Mouse (Mus musculus) intestine, postnatal 0 days (tissue): ENCODE measurements around the gene Hipk1. TPM values are rescaled to one million over a fixed set of nuclear protein-coding genes. Genes with fewer than 3 reads are reported as not detected.
A peak's percentile ranks its signal among the peaks of the same experiment; 100 is the strongest.

ENCODE experiments used
- ATAC-seq: fragments of 200-750 bp; cut with Nextera tagmentation; 2 replicates; pipeline ENCODE4 v1.8.0; 2017; ENCODE audit warnings: mild to moderate bottlenecking, moderate TSS enrichment, moderate library complexity
- H3K27ac ChIP-seq: fragments of 300-500 bp; sonication (generic); 2 replicates; pipeline ENCODE4 v1.5.1; 2014; ENCODE audit warnings: mild to moderate bottlenecking, low read depth, low read length, moderate library complexity
- H3K27me3 ChIP-seq: fragments of 300-500 bp; sonication (generic); replicated peaks from 2 replicates; pipeline ENCODE4 v1.6.1; 2014; ENCODE audit warnings: low read length, mixed read lengths; ENCODE audit not compliant: control insufficient read depth, insufficient read depth
- H3K36me3 ChIP-seq: fragments of 300-500 bp; sonication (generic); 2 replicates; pipeline ENCODE4 v1.6.1; 2014; ENCODE audit warnings: mild to moderate bottlenecking, moderate library complexity; ENCODE audit not compliant: control insufficient read depth, insufficient read depth
- H3K4me1 ChIP-seq: fragments of 300-500 bp; sonication (generic); replicated peaks from 2 replicates; pipeline ENCODE4 v1.6.1; 2014; ENCODE audit warnings: antibody characterized with exemption, low read length, mixed read lengths; ENCODE audit not compliant: control insufficient read depth, insufficient read depth
- H3K4me2 ChIP-seq: fragments of 300-500 bp; sonication (generic); replicated peaks from 2 replicates; pipeline ENCODE4 v1.6.1; 2014; ENCODE audit warnings: low read depth, mild to moderate bottlenecking, moderate library complexity
- H3K4me3 ChIP-seq: fragments of 300-500 bp; sonication (generic); 2 replicates; pipeline ENCODE4 v1.5.1; 2014; ENCODE audit warnings: low read depth, low read length
- H3K9ac ChIP-seq: fragments of 300-500 bp; sonication (generic); 2 replicates; pipeline ENCODE4 v1.6.1; 2014; ENCODE audit warnings: mild to moderate bottlenecking, low read depth, low read length
- H3K9me3 ChIP-seq: fragments of 300-500 bp; sonication (generic); 2 replicates; pipeline ENCODE4 v1.6.1; 2016; ENCODE audit warnings: mixed run types; ENCODE audit not compliant: control insufficient read depth
- CTCF ChIP-seq: sonication (generic); IDR thresholded peaks from 2 replicates; pipeline ENCODE4 v1.5.1; 2016; ENCODE audit warnings: low read depth, mild to moderate bottlenecking, control low read depth, antibody characterized with exemption, moderate library complexity
- WGBS: fragments of 180-500 bp; shearing (Covaris S2); extraction: QIAGEN DNeasy Blood & Tissue Kit; methylation state at CpG from one replicate; pipeline ENCODE4 v1.1.7; 2014; 5-methylcytosine and 5-hydroxymethylcytosine counted together
- polyA plus RNA-seq: library from polyadenylated mRNA; unstranded; fragments of >200 nt; fragmentation: Nextera tagmentation; extraction: Ambion mirVana; gene quantifications from 2 replicates; pipeline ENCODE4 v1.2.1, GENCODE M21; 2015

The Hipk1 gene
- polyA plus RNA-seq, 1 experiment from 2014 or later = 6.6 TPM

GRCm38 (mm10) chr3:103724137-103724536 lies 67.2 kb downstream of the Hipk1 start:
- peak; percentile 42 for TF ChIP-seq CTCF
- H3K27me3 ChIP-seq = no peaks in the 10 kb centered on the region
- H3K36me3 ChIP-seq = no peaks in the 10 kb centered on the region
- ATAC-seq = no peak
- H3K4me3 ChIP-seq = no peak overlapping the region
- no peaks in the 10 kb centered on the region for H3K4me1 ChIP-seq
- H3K9ac ChIP-seq = no peak overlapping the region
- H3K9me3 ChIP-seq = no peaks in the 10 kb centered on the region
- H3K4me2 ChIP-seq = no peak overlapping the region
- 52% methylated on average over 3 of the region's 3 CpGs for WGBS
- no peak overlapping the region for H3K27ac ChIP-seq

GRCm38 (mm10) chr3:103718728-103719127 lies 72.6 kb downstream of the Hipk1 start:
- no peak for ATAC-seq
- Histone ChIP-seq H3K4me1 (no peaks in the 10 kb centered on the region), H3K9me3 (no peaks in the 10 kb centered on the region), H3K4me3 (no peak overlapping the region), H3K36me3 (no peaks in the 10 kb centered on the region), H3K27ac (no peak overlapping the region), H3K27me3 (no peaks in the 10 kb centered on the region), H3K4me2 (no peak overlapping the region), H3K9ac (no peak overlapping the region)
- TF ChIP-seq CTCF = no peak
- 91% methylated on average over 4 of the region's 4 CpGs for WGBS

DNA sequence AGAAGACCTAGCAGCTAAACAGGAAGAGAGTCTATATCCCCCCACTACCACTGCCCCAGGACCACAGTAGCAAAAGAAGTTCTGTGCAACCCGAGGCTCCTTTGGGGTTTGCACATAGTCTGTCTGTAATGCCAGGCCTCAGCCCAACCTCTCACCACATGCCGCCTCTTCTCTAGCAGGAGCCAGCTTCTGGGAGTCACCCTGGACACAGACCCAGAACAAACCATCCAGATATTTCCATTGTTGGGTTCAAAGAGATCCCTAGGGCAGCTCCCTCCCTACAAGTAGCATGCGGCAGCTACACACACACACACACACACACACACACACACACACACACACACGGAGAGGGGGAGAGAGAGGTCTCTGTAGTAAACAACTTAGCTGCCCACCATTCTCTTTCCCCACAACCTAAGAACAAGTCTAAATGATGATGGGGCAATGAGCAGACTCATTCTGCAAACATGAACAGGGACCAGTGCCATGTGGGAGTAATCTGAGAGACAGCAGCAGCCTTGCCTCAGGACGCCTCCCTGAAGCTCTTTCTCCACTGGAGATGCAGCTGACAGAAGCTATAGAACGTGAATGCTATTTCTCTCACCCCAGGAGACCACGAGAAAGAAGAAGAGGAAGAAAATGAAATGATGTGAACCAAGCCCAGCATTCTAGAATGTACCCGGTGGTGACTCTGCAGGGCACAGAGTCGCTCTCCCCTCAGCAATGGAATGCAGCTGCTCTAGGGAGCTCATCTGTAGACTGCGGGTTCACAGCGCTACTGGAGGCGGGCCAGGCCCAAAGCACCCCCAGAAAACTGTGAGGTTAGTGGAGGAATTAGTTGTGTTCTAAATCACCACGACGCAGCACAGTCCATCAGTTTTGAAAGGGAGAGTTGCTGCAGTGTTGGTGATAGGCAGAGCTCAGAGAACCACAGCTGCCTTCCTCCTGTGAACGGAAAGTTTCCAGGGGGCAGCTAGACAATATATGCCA lies 74.3 kb downstream of the Hipk1 start:
- no peak for ATAC-seq

GRCm38 (mm10) chr3:103715762-103716693 lies 75.3 kb downstream of the Hipk1 start:
- no peaks in the 10 kb centered on the region for H3K27me3 ChIP-seq
- no peaks in the 10 kb centered on the region for H3K36me3 ChIP-seq
- WGBS = 55% methylated on average over 11 of the region's 11 CpGs
- H3K4me3 ChIP-seq = no peak overlapping the region
- H3K4me2 ChIP-seq = no peak overlapping the region
- H3K9me3 ChIP-seq = no peaks in the 10 kb centered on the region
- no peak overlapping the region for H3K27ac ChIP-seq
- ATAC-seq = no peak
- no peaks in the 10 kb centered on the region for H3K4me1 ChIP-seq
- H3K9ac ChIP-seq = no peak overlapping the region
- TF ChIP-seq CTCF = no peak

More for the DNA sequence above, 74.3 kb downstream of the Hipk1 start:
- no peak for TF ChIP-seq CTCF
- no peaks in the 10 kb centered on the region for H3K4me1 ChIP-seq
- no peak overlapping the region for H3K9ac ChIP-seq
- H3K4me3 ChIP-seq = no peak overlapping the region
- 53% methylated on average over 15 of the region's 15 CpGs for WGBS
- no peak overlapping the region for H3K27ac ChIP-seq
- no peaks in the 10 kb centered on the region for H3K27me3 ChIP-seq
- no peaks in the 10 kb centered on the region for H3K9me3 ChIP-seq
- no peak overlapping the region for H3K4me2 ChIP-seq
- H3K36me3 ChIP-seq = no peaks in the 10 kb centered on the region

- no peaks in the 10 kb centered on the region for H3K36me3 ChIP-seq
- no peaks in the 10 kb centered on the region for H3K4me1 ChIP-seq
- H3K4me2 ChIP-seq = no peak overlapping the region
- WGBS = 78% methylated on average over 8 of the region's 8 CpGs
- ATAC-seq = no peak
- TF ChIP-seq CTCF = no peak
- H3K27me3 ChIP-seq = no peaks in the 10 kb centered on the region
- no peak overlapping the region for H3K9ac ChIP-seq
- H3K27ac ChIP-seq = no peak overlapping the region
- H3K9me3 ChIP-seq = no peaks in the 10 kb centered on the region
- no peak overlapping the region for H3K4me3 ChIP-seq
These were observed 76.4 kb downstream of the Hipk1 start for GRCm38 (mm10) chr3:103714942-103715341.

- no peaks in the 10 kb centered on the region for H3K36me3 ChIP-seq
- no peaks in the 10 kb centered on the region for H3K27me3 ChIP-seq
- ATAC-seq = no peak
- H3K27ac ChIP-seq = no peak overlapping the region
- TF ChIP-seq CTCF = no peak
- H3K9me3 ChIP-seq = no peaks in the 10 kb centered on the region
- H3K4me2 ChIP-seq = no peak overlapping the region
- 67% methylated on average over 7 of the region's 7 CpGs for WGBS
- no peaks in the 10 kb centered on the region for H3K4me1 ChIP-seq
- no peak overlapping the region for H3K9ac ChIP-seq
- H3K4me3 ChIP-seq = no peak overlapping the region
These were observed 77.0 kb downstream of the Hipk1 start for GRCm38 (mm10) chr3:103714236-103714875.
